Mouse (Mus musculus) heart, postnatal 25 days (tissue): ENCODE results near the gene Hoxa4. TPM values are rescaled to one million over a fixed set of nuclear protein-coding genes. Genes with fewer than 3 reads are reported as not detected.

Source experiments
- DNase-seq: peaks from one replicate; pipeline ENCODE4 v3.0.0; 2022; ENCODE audit warnings: low spot score
- intact Hi-C: fragments of 180-260 bp; cut with DNase I; formaldehyde crosslinking; loops from one replicate; pipeline ENCODE4 v1.15.1; 2025
- total RNA-seq, 2 experiments: library from RNA; stranded (reverse); gene quantifications; 2 replicates each; pipeline ENCODE4 v1.2.3; 2021

Hoxa4 gene
- total RNA-seq, 2 experiments from 2014 or later = 0.22 to 0.36 TPM

GRCm38 (mm10) chr6:52185222-52185621 lies 6.3 kb downstream of the Hoxa4 start:
- intact Hi-C loops = no loop called here
- no peak for DNase-seq

GRCm38 (mm10) chr6:52184668-52185067 lies 6.9 kb downstream of the Hoxa4 start:
- DNase-seq = no peak
- intact Hi-C loops = no loop called here

- intact Hi-C loops = no loop called here
- DNase-seq = no peak
Observed at GRCm38 (mm10) chr6:52183311-52184080, 8.1 kb downstream of the Hoxa4 start.

- intact Hi-C loops = no loop called here
Observed at GRCm38 (mm10) chr6:52182793-52183192, 8.8 kb downstream of the Hoxa4 start.

GRCm38 (mm10) chr6:52182030-52182429 lies 9.5 kb downstream of the Hoxa4 start:
- no peak for DNase-seq
- intact Hi-C loops = no loop called here

More at GRCm38 (mm10) chr6:52182793-52183192, 8.8 kb downstream of the Hoxa4 start:
- DNase-seq = no peak

GRCm38 (mm10) chr6:52180726-52181125 lies 10.8 kb downstream of the Hoxa4 start:
- intact Hi-C loops = no loop called here

GRCm38 (mm10) chr6:52180213-52180710 lies 11.3 kb downstream of the Hoxa4 start:
- DNase-seq = no peak
- intact Hi-C loops = no loop called here

More at GRCm38 (mm10) chr6:52180726-52181125, 10.8 kb downstream of the Hoxa4 start:
- no peak for DNase-seq

GRCm38 (mm10) chr6:52179690-52180089 lies 11.9 kb downstream of the Hoxa4 start:
- intact Hi-C loops = no loop called here
- DNase-seq = no peak

- intact Hi-C loops = no loop called here
- no peak for DNase-seq
Observed at GRCm38 (mm10) chr6:52178918-52179665, 12.5 kb downstream of the Hoxa4 start.

- intact Hi-C loops = no loop called here
- DNase-seq = no peak
Observed at GRCm38 (mm10) chr6:52177806-52178205, 13.7 kb downstream of the Hoxa4 start.

GRCm38 (mm10) chr6:52177061-52177735 lies 14.4 kb downstream of the Hoxa4 start, which contains the start of gene 5730596B20Rik:
5730596B20Rik (plus strand) TSS chr6:52177498.
- intact Hi-C loops = no loop called here
- no peak for DNase-seq

GRCm38 (mm10) chr6:52176391-52176790 lies 15.2 kb downstream of the Hoxa4 start:
- no peak for DNase-seq
- intact Hi-C loops = no loop called here

- DNase-seq = no peak
- intact Hi-C loops = no loop called here
Observed at GRCm38 (mm10) chr6:52175864-52176263, 15.7 kb downstream of the Hoxa4 start.

GRCm38 (mm10) chr6:52174968-52175751 lies 16.4 kb downstream of the Hoxa4 start:
- intact Hi-C loops = no loop called here
- no peak for DNase-seq

GRCm38 (mm10) chr6:52173648-52174047 lies 17.9 kb downstream of the Hoxa4 start:
- no peak for DNase-seq
- intact Hi-C loops = no loop called here

GRCm38 (mm10) chr6:52172501-52172900 lies 19.1 kb downstream of the Hoxa4 start:
- peak; percentile 59 for DNase-seq
- intact Hi-C loops = no loop called here

- intact Hi-C loops = no loop called here
- DNase-seq = no peak
Observed at GRCm38 (mm10) chr6:52171938-52172337, 19.6 kb downstream of the Hoxa4 start.

GRCm38 (mm10) chr6:52171331-52171730 lies 20.2 kb downstream of the Hoxa4 start:
- intact Hi-C loops = no loop called here
- no peak for DNase-seq

GRCm38 (mm10) chr6:52170898-52171223 lies 20.7 kb downstream of the Hoxa4 start:
- intact Hi-C loops = no loop called here
- no peak for DNase-seq
